Mouse (Mus musculus) forebrain, embryonic 11.5 days (tissue): ENCODE data around the gene Trabd. TPM values are rescaled to one million over a fixed set of nuclear protein-coding genes. Genes with fewer than 3 reads are reported as not detected.
A peak's percentile ranks its signal among the peaks of the same experiment; 100 is the strongest.

ENCODE experiments used
- ATAC-seq: fragments of 200-750 bp; cut with Nextera tagmentation; replicated peaks from 2 replicates; pipeline ENCODE4 v1.8.0; 2017; ENCODE audit warnings: moderate TSS enrichment; ENCODE audit not compliant: low FRiP score
- DNase-seq: peaks from one replicate; pipeline ENCODE4 v3.0.0-alpha.2; 2017; ENCODE audit warnings: low spot score
- H3K27ac ChIP-seq: fragments of 300-500 bp; sonication (generic); 2 replicates; pipeline ENCODE4 v1.5.1; 2014; ENCODE audit warnings: low read depth, low read length
- H3K27me3 ChIP-seq: fragments of 300-500 bp; sonication (generic); 2 replicates; pipeline ENCODE4 v1.6.1; 2014; ENCODE audit warnings: mild to moderate bottlenecking, low read length, mixed read lengths; ENCODE audit not compliant: control insufficient read depth, insufficient read depth
- H3K36me3 ChIP-seq: fragments of 300-500 bp; sonication (generic); 2 replicates; pipeline ENCODE4 v1.6.1; 2014; ENCODE audit warnings: mild to moderate bottlenecking, low read length, moderate library complexity, mixed read lengths; ENCODE audit not compliant: control insufficient read depth, insufficient read depth
- H3K4me1 ChIP-seq: fragments of 300-500 bp; sonication (generic); replicated peaks from 2 replicates; pipeline ENCODE4 v1.6.1; 2014; ENCODE audit warnings: low read length, mixed read lengths; ENCODE audit not compliant: control insufficient read depth, insufficient read depth
- H3K4me2 ChIP-seq: fragments of 300-500 bp; sonication (generic); 2 replicates; pipeline ENCODE4 v1.6.1; 2014; ENCODE audit warnings: low read depth, mild to moderate bottlenecking, low read length, moderate library complexity, mixed read lengths; ENCODE audit not compliant: severe bottlenecking
- H3K4me3 ChIP-seq: fragments of 300-500 bp; sonication (generic); 2 replicates; pipeline ENCODE4 v1.5.1; 2014; ENCODE audit warnings: low read depth, low read length
- H3K9ac ChIP-seq: fragments of 300-500 bp; sonication (generic); 2 replicates; pipeline ENCODE4 v1.6.1; 2014; ENCODE audit warnings: low read length
- H3K9me3 ChIP-seq: fragments of 300-500 bp; sonication (generic); 2 replicates; pipeline ENCODE4 v1.6.1; 2016; ENCODE audit warnings: low read length, mixed read lengths; ENCODE audit not compliant: control insufficient read depth
- WGBS: fragments of 180-500 bp; shearing (Covaris S2); extraction: QIAGEN DNeasy Blood & Tissue Kit; methylation state at CpG from one replicate; pipeline ENCODE4 v1.1.7; 2014; 5-methylcytosine and 5-hydroxymethylcytosine counted together
- polyA plus RNA-seq: library from polyadenylated mRNA; unstranded; fragments of >200 nt; fragmentation: Nextera tagmentation; extraction: Ambion mirVana; gene quantifications from 2 replicates; pipeline ENCODE4 v1.2.1, GENCODE M21; 2014

The Trabd gene
- polyA plus RNA-seq, 1 experiment from 2014 or later, result 55.8 TPM

- H3K27ac ChIP-seq, result no peak overlapping the region
- WGBS, result 88% methylated on average over 12 of the region's 12 CpGs
- peaks cover 17% of the 10 kb centered on the region for H3K27me3 ChIP-seq
- H3K36me3 ChIP-seq, result no peaks in the 10 kb centered on the region
- H3K9ac ChIP-seq, result peak overlapping the region; percentile 79; the same call in 1 of the 2 replicates
- DNase-seq, result peak; percentile 51
- no peaks in the 10 kb centered on the region for H3K9me3 ChIP-seq
- no peak for ATAC-seq
- H3K4me3 ChIP-seq, result no peak overlapping the region
- peaks cover 4% of the 10 kb centered on the region; the same call in 1 of the 2 replicates for H3K4me1 ChIP-seq
- H3K4me2 ChIP-seq, result peak overlapping the region; percentile 91
These were observed 14.0 kb upstream of the Trabd start for GRCm38 (mm10) chr15:89060811-89061460.

GRCm38 (mm10) chr15:89061761-89062517, 13.0 kb upstream of the Trabd start:
- H3K4me3 ChIP-seq, result no peak overlapping the region
- H3K27ac ChIP-seq, result no peak overlapping the region
- H3K36me3 ChIP-seq, result no peaks in the 10 kb centered on the region
- H3K27me3 ChIP-seq, result peaks cover 24% of the 10 kb centered on the region
- DNase-seq, result no peak
- no peak overlapping the region for H3K9ac ChIP-seq
- 88% methylated on average over 6 of the region's 6 CpGs for WGBS
- peaks cover 4% of the 10 kb centered on the region; the same call in 1 of the 2 replicates for H3K4me1 ChIP-seq
- H3K4me2 ChIP-seq, result no peak overlapping the region
- H3K9me3 ChIP-seq, result no peaks in the 10 kb centered on the region
- no peak for ATAC-seq

- H3K4me2 ChIP-seq, result no peak overlapping the region
- no peak overlapping the region for H3K9ac ChIP-seq
- H3K27me3 ChIP-seq, result peaks cover 30% of the 10 kb centered on the region
- no peak for DNase-seq
- no peaks in the 10 kb centered on the region for H3K36me3 ChIP-seq
- H3K9me3 ChIP-seq, result no peaks in the 10 kb centered on the region
- H3K4me3 ChIP-seq, result no peak overlapping the region
- H3K4me1 ChIP-seq, result peaks cover 4% of the 10 kb centered on the region; the same call in 1 of the 2 replicates
- 90% methylated on average over 5 of the region's 5 CpGs for WGBS
- ATAC-seq, result no peak
- H3K27ac ChIP-seq, result no peak overlapping the region
These were observed 12.4 kb upstream of the Trabd start for GRCm38 (mm10) chr15:89062518-89062910.

- H3K27ac ChIP-seq, result no peak overlapping the region
- peaks cover 4% of the 10 kb centered on the region; the same call in 1 of the 2 replicates for H3K4me1 ChIP-seq
- ATAC-seq, result no peak
- H3K9me3 ChIP-seq, result no peaks in the 10 kb centered on the region
- H3K4me2 ChIP-seq, result no peak overlapping the region
- no peak for DNase-seq
- H3K4me3 ChIP-seq, result no peak overlapping the region
- no peaks in the 10 kb centered on the region for H3K36me3 ChIP-seq
- peaks cover 32% of the 10 kb centered on the region for H3K27me3 ChIP-seq
- no peak overlapping the region for H3K9ac ChIP-seq
- 83% methylated on average over 7 of the region's 7 CpGs for WGBS
These were observed 11.9 kb upstream of the Trabd start for GRCm38 (mm10) chr15:89063001-89063400.

DNA sequence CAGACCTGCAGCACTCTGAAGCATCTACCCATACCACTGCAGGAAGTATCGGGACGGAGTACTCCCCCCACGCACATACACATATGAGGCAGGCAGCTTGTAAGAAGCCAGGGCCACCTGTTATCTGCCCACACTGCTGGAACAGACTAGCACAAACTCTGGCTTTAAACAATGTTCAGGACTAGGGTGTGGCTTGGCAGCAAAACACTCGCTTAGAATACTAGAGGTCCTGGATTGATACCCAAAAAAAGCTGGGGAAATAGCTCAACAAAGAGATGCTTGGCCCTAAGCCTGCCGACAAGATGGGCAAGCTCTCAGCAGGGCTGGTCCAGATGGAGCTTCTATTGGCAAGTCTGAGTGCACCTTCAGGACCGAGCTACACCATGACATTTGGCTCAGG, 11.4 kb upstream of the Trabd start:
- Histone ChIP-seq H3K27ac (no peak overlapping the region), H3K4me2 (no peak overlapping the region), H3K4me1 (peaks cover 4% of the 10 kb centered on the region; the same call in 1 of the 2 replicates), H3K9me3 (no peaks in the 10 kb centered on the region), H3K36me3 (no peaks in the 10 kb centered on the region), H3K9ac (no peak overlapping the region), H3K27me3 (peaks cover 33% of the 10 kb centered on the region), H3K4me3 (no peak overlapping the region)
- WGBS, result 79% methylated on average over 6 of the region's 6 CpGs
- no peak for ATAC-seq
- no peak for DNase-seq

DNA sequence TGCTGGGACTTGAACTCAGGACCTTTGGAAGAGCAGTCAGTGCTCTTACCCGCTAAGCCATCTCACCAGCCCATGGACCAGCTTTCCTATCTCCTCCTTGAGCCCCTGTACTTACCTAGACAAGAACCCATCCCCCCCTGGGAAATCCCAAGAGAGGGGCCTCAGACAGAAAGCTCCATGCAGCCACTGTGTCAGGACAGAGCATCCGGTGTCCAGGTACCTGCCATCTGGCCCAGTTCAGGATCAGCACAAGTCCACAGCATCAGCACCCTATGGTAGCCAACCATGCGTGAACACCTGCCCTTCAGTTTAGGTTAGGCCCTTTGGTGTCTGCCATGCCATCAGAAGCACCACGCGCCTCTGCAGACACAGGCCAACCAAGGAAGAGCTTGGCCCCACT, 10.0 kb upstream of the Trabd start:
- H3K4me1 ChIP-seq, result peaks cover 4% of the 10 kb centered on the region; the same call in 1 of the 2 replicates
- DNase-seq (no peak), ATAC-seq (no peak)
- no peak overlapping the region for H3K4me3 ChIP-seq
- peaks cover 31% of the 10 kb centered on the region for H3K27me3 ChIP-seq
- no peaks in the 10 kb centered on the region for H3K9me3 ChIP-seq
- H3K4me2 ChIP-seq, result no peak overlapping the region
- WGBS, result 92% methylated on average over 5 of the region's 5 CpGs
- H3K27ac ChIP-seq, result no peak overlapping the region
- H3K9ac ChIP-seq, result no peak overlapping the region
- H3K36me3 ChIP-seq, result no peaks in the 10 kb centered on the region

- Histone ChIP-seq H3K27ac (no peak overlapping the region), H3K9ac (no peak overlapping the region), H3K4me2 (no peak overlapping the region; the same call in 1 of the 2 replicates), H3K36me3 (no peaks in the 10 kb centered on the region), H3K9me3 (no peaks in the 10 kb centered on the region), H3K4me1 (no peaks in the 10 kb centered on the region), H3K27me3 (peaks cover 24% of the 10 kb centered on the region), H3K4me3 (no peak overlapping the region)
- DNase-seq, result no peak
- ATAC-seq, result no peak
- 49% methylated on average over 35 of the region's 35 CpGs for WGBS
These were observed 7.3 kb upstream of the Trabd start for GRCm38 (mm10) chr15:89067609-89068008.

GRCm38 (mm10) chr15:89068226-89068625, 6.7 kb upstream of the Trabd start:
- no peak for ATAC-seq
- Histone ChIP-seq H3K4me2 (no peak overlapping the region), H3K36me3 (no peaks in the 10 kb centered on the region), H3K4me3 (no peak overlapping the region), H3K27ac (no peak overlapping the region), H3K4me1 (no peaks in the 10 kb centered on the region), H3K9me3 (no peaks in the 10 kb centered on the region), H3K9ac (no peak overlapping the region), H3K27me3 (peaks cover 24% of the 10 kb centered on the region)
- DNase-seq, result no peak
- WGBS, result 49% methylated on average over 26 of the region's 26 CpGs
